Mouse (Mus musculus): Measurements from ENCODE around the gene 6430531B16Rik. TPM values are rescaled to one million over a fixed set of nuclear protein-coding genes. Genes with fewer than 3 reads are reported as not detected.

6430531B16Rik gene
- polyA plus RNA-seq (2012; rRNA removed; ENCODE audit: low replicate concordance): 0.14 and 0.32 TPM in 2 replicates

GRCm38 (mm10) chr7:139978278-139978892 is at the start of gene 6430531B16Rik:
6430531B16Rik (minus strand) TSS chr7:139978755.

GRCm38 (mm10) chr7:139992406-139992805 is 13.9 kb upstream of the 6430531B16Rik start, which contains the start of gene Adam8:
Adam8 (minus strand) TSS chr7:139992562.

GRCm38 (mm10) chr7:139943674-139944281 is 34.8 kb downstream of the 6430531B16Rik start, which contains the start of gene Utf1:
Utf1 (plus strand) TSS chr7:139943789.

Other genes with a start within 250 kb of the 6430531B16Rik start
- 0.18 TPM in 1 of 2 replicates, not detected in the other for gene Adgra1, start 144.6 kb downstream of the 6430531B16Rik start, polyA plus RNA-seq (2012; rRNA removed; ENCODE audit: low replicate concordance)
- not detected in 2 replicates for gene Kndc1, start 84.1 kb downstream of the 6430531B16Rik start, polyA plus RNA-seq (2012; rRNA removed; ENCODE audit: low replicate concordance)
- not detected in 2 replicates for gene Utf1, start 35.0 kb downstream of the 6430531B16Rik start, polyA plus RNA-seq (2012; rRNA removed; ENCODE audit: low replicate concordance)
- 12.3 and 18.5 TPM in 2 replicates for gene Adam8, start 13.8 kb upstream of the 6430531B16Rik start, polyA plus RNA-seq (2012; rRNA removed; ENCODE audit: low replicate concordance)
- 45.5 and 100 TPM in 2 replicates for gene Zfp511, start 57.6 kb upstream of the 6430531B16Rik start, polyA plus RNA-seq (2012; rRNA removed; ENCODE audit: low replicate concordance)
- gene Tubgcp2, start 57.9 kb upstream of the 6430531B16Rik start, polyA plus RNA-seq (2012; rRNA removed; ENCODE audit: low replicate concordance): 28.2 and 39.2 TPM in 2 replicates
- not detected in 2 replicates for gene Msx3, start 70.3 kb upstream of the 6430531B16Rik start, polyA plus RNA-seq (2012; rRNA removed; ENCODE audit: low replicate concordance)
- 0.18 and 0.19 TPM in 2 replicates for gene Caly, start 103.8 kb upstream of the 6430531B16Rik start, polyA plus RNA-seq (2012; rRNA removed; ENCODE audit: low replicate concordance)
- gene Prap1, start 114.6 kb upstream of the 6430531B16Rik start, polyA plus RNA-seq (2012; rRNA removed; ENCODE audit: low replicate concordance): 1.7 and 21.1 TPM in 2 replicates
- 46.2 and 65.2 TPM in 2 replicates for gene Fuom, start 123.7 kb upstream of the 6430531B16Rik start, polyA plus RNA-seq (2012; rRNA removed; ENCODE audit: low replicate concordance)
- gene Paox, start 137.0 kb upstream of the 6430531B16Rik start, polyA plus RNA-seq (2012; rRNA removed; ENCODE audit: low replicate concordance): 27.3 and 32.0 TPM in 2 replicates
- gene Echs1, start 137.7 kb upstream of the 6430531B16Rik start, polyA plus RNA-seq (2012; rRNA removed; ENCODE audit: low replicate concordance): 240 and 347 TPM in 2 replicates
- 30.3 and 50.3 TPM in 2 replicates for gene Mtg1, start 158.8 kb upstream of the 6430531B16Rik start, polyA plus RNA-seq (2012; rRNA removed; ENCODE audit: low replicate concordance)
- 0.89 and 2.7 TPM in 2 replicates for gene Sprn, start 176.1 kb upstream of the 6430531B16Rik start, polyA plus RNA-seq (2012; rRNA removed; ENCODE audit: low replicate concordance)
- not detected in 2 replicates for gene Olfr522, start 186.0 kb upstream of the 6430531B16Rik start, polyA plus RNA-seq (2012; rRNA removed; ENCODE audit: low replicate concordance)
- gene Olfr523, start 194.5 kb upstream of the 6430531B16Rik start, polyA plus RNA-seq (2012; rRNA removed; ENCODE audit: low replicate concordance): not detected in 2 replicates
- not detected in 2 replicates for gene Olfr524, start 227.2 kb upstream of the 6430531B16Rik start, polyA plus RNA-seq (2012; rRNA removed; ENCODE audit: low replicate concordance)
- gene Cd163l1, start 239.5 kb upstream of the 6430531B16Rik start, polyA plus RNA-seq (2012; rRNA removed; ENCODE audit: low replicate concordance): 0.36 and 1.7 TPM in 2 replicates

Data from subcutaneous adipose tissue, adult 2 months (tissue).